Mouse (Mus musculus): ENCODE data around the gene Ahnak2. TPM values are rescaled to one million over a fixed set of nuclear protein-coding genes. Genes with fewer than 3 reads are reported as not detected.

Ahnak2 gene
- total RNA-seq (2012; rRNA removed) (1.2 and 2.6 TPM in 2 replicates), polyA plus RNA-seq (2012; ENCODE audit: insufficient read depth in 1 of 2, insufficient read length in 2 of 2, low read depth in 1 of 2, low replicate concordance in 2 of 2, missing spikeins in 1 of 2) (10 to 100 TPM in 1 of 2 experiments, not detected in 1; 11.4 TPM)

- no peaks in the 10 kb centered on the region for H3K79me2 ChIP-seq (ENCODE audit: control insufficient read depth, insufficient read depth, low read length, poor library complexity)
- H3K27ac ChIP-seq (ENCODE audit: control insufficient read depth, low read depth, low read length) = no peak within 1 kb of the TSS
- no peak within 1 kb of the TSS for H3K4me3 ChIP-seq (ENCODE audit: control insufficient read depth in 1 of 2, insufficient read depth in 1 of 2, low read depth in 2 of 2, low read length in 2 of 2)
- no peak within 1 kb of the TSS for H3K9ac ChIP-seq (ENCODE audit: control insufficient read depth, low read depth, low read length, poor library complexity, severe bottlenecking)
- H3K27me3 ChIP-seq (ENCODE audit: control insufficient read depth in 1 of 2, insufficient read depth in 2 of 2, low read length in 2 of 2) = peaks cover 2 to 16% of the 10 kb centered on the region in 2 experiments; a peak in 2 of 4 replicates
- peaks cover 8 to 30% of the 10 kb centered on the region in 2 experiments for H3K4me1 ChIP-seq (ENCODE audit: control insufficient read depth in 1 of 2, insufficient read depth in 2 of 2, low read length in 2 of 2)
- DNase-seq (ENCODE audit: low read depth, low spot score) = no peak
- TF ChIP-seq KAT2A (conservative IDR thresholded peaks at IDR 0.05; ENCODE audit: low read depth, low read length) = no peak
- no peak for TF ChIP-seq E2F4 (IDR thresholded peaks at IDR 0.05; ENCODE audit: borderline replicate concordance, low read depth, low read length)
- TF ChIP-seq ZC3H11A (IDR thresholded peaks at IDR 0.05; ENCODE audit: low read depth, low read length) = no peak
- no peak for TF ChIP-seq JUND (IDR thresholded peaks at IDR 0.05; ENCODE audit: low read depth, low read length)
- no peak for TF ChIP-seq ZMIZ1 (IDR thresholded peaks at IDR 0.05; ENCODE audit: low read depth, low read length)
- no peak for TF ChIP-seq MAZ (IDR thresholded peaks at IDR 0.05; ENCODE audit: low read depth, low read length)
- no peak for TF ChIP-seq RCOR1 (IDR thresholded peaks at IDR 0.05; ENCODE audit: low read depth, low read length)
- TF ChIP-seq SIN3A (IDR thresholded peaks at IDR 0.05; ENCODE audit: low read length) = no peak
- no peak for TF ChIP-seq TCF12 (IDR thresholded peaks at IDR 0.05; ENCODE audit: low read depth, low read length)
- TF ChIP-seq MYB (IDR thresholded peaks at IDR 0.05; ENCODE audit: low read depth, low read length) = no peak
- TF ChIP-seq USF2 (IDR thresholded peaks at IDR 0.05; ENCODE audit: borderline replicate concordance in 1 of 2, insufficient read depth in 1 of 2, low read depth in 1 of 2, low read length in 2 of 2) = no peak
- TF ChIP-seq ETS1 (IDR thresholded peaks at IDR 0.05; ENCODE audit: low read depth, low read length) = no peak
- no peak for TF ChIP-seq BHLHE40 (IDR thresholded peaks at IDR 0.05; ENCODE audit: borderline replicate concordance, low read depth, low read length)
- no peak for TF ChIP-seq EP300 (IDR thresholded peaks at IDR 0.05; ENCODE audit: low read depth in 1 of 2, low read length in 2 of 2)
- TF ChIP-seq UBTF (IDR thresholded peaks at IDR 0.05; ENCODE audit: borderline replicate concordance, insufficient read depth, low read depth, low read length) = no peak
- no peak for TF ChIP-seq MEF2A (IDR thresholded peaks at IDR 0.05; ENCODE audit: extremely low read depth, insufficient replicate concordance, low read depth, low read length, poor library complexity, severe bottlenecking)
- no peak for TF ChIP-seq MAFK (IDR thresholded peaks at IDR 0.05; ENCODE audit: borderline replicate concordance, low read depth, low read length)
- TF ChIP-seq POLR2A (IDR thresholded peaks at IDR 0.05; ENCODE audit: control insufficient read depth in 1 of 2, insufficient read depth in 1 of 2, low read depth in 1 of 2, low read length in 2 of 2, poor library complexity in 1 of 2) = no peak
- TF ChIP-seq RAD21 (IDR thresholded peaks at IDR 0.05; ENCODE audit: low read depth, low read length) = no peak
- H3K36me3 ChIP-seq (ENCODE audit: control insufficient read depth in 1 of 2, insufficient read depth in 2 of 2, low read length in 2 of 2) = peaks cover 0 to 11% of the 10 kb centered on the region in 2 experiments; a peak in 2 of 4 replicates
- H3K9me3 ChIP-seq (replicated peaks; ENCODE audit: insufficient read depth, low read length) = no peaks in the 10 kb centered on the region
Measured at GRCm38 (mm10) chr12:112801864-112802846, at the start of gene Ahnak2. Gene Ahnak2, minus strand, starts transcription at chr12:112802657.

All from MEL (cell line).